Mouse (Mus musculus) midbrain, embryonic 10.5 days (tissue): ENCODE results near the gene Pcmt1. TPM values are rescaled to one million over a fixed set of nuclear protein-coding genes. Genes with fewer than 3 reads are reported as not detected.
"Not testable (repeated sequence)": the region's sequence is repeated elsewhere in the genome, so short reads cannot be mapped to it uniquely, and the experiment has no call there.

Source experiments
- DNase-seq: peaks from one replicate; pipeline ENCODE4 v3.0.0-alpha.2; 2017; ENCODE audit warnings: low spot score
- H3K27ac ChIP-seq: fragments of 300-500 bp; sonication (generic); replicated peaks from 2 replicates; pipeline ENCODE4 v1.5.1; 2016; ENCODE audit warnings: mild to moderate bottlenecking
- H3K27me3 ChIP-seq: fragments of 300-500 bp; sonication (generic); 2 replicates; pipeline ENCODE4 v1.6.1; 2016; ENCODE audit warnings: low read depth, mild to moderate bottlenecking; ENCODE audit not compliant: poor library complexity, severe bottlenecking
- H3K36me3 ChIP-seq: fragments of 300-500 bp; sonication (generic); 2 replicates; pipeline ENCODE4 v1.6.1; 2016; ENCODE audit warnings: mild to moderate bottlenecking, moderate library complexity
- H3K4me1 ChIP-seq: fragments of 300-500 bp; sonication (generic); 2 replicates; pipeline ENCODE4 v1.6.1; 2016
- H3K4me3 ChIP-seq: fragments of 300-500 bp; sonication (generic); 2 replicates; pipeline ENCODE4 v1.5.1; 2016; ENCODE audit warnings: mild to moderate bottlenecking, moderate library complexity
- H3K9me3 ChIP-seq: fragments of 300-500 bp; sonication (generic); replicated peaks from 2 replicates; pipeline ENCODE4 v1.6.1; 2016; ENCODE audit warnings: mild to moderate bottlenecking
- WGBS: fragments of 180-500 bp; shearing (Covaris S2); methylation state at CpG from one replicate; pipeline ENCODE4 v1.1.7; 2016; 5-methylcytosine and 5-hydroxymethylcytosine counted together
- polyA plus RNA-seq: library from polyadenylated mRNA; unstranded; fragments of >200 nt; fragmentation: Nextera tagmentation; extraction: Ambion mirVana; gene quantifications from 2 replicates; pipeline ENCODE4 v1.2.1, GENCODE M21; 2016

The Pcmt1 gene
- polyA plus RNA-seq, 1 experiment from 2014 or later = 137 TPM

DNA sequence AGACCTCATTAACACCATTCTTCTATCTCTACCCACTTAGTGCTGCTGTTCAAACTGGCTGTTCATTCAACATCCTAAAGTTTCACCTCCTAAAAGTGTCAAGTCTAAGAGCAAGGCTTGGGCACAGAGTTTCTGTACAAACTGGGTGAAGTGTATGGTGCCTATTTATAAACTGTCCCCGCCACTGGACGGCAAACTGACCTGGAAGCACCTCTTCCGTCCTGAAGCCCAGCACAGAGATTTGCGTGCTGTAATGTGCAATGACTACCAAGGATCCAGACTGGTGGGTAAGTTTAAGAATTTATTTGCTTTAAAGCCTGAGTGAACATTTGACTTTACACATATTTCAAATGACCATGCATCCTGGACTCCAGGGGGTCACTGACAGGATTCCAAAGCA is 51.8 kb downstream of the Pcmt1 start:
- WGBS = 94% methylated on average over 4 of the region's 4 CpGs
- DNase-seq = no peak

GRCm38 (mm10) chr10:7623861-7624518 is 56.9 kb downstream of the Pcmt1 start:
- no peak for DNase-seq
- H3K27ac ChIP-seq = no peak overlapping the region
- H3K4me1 ChIP-seq = 0 out of 2 replicates have a peak, but pooled peaks cover 3% of the 10 kb centered on the region
- peaks cover 24% of the 10 kb centered on the region for H3K36me3 ChIP-seq
- H3K4me3 ChIP-seq = no peak overlapping the region
- no peaks in the 10 kb centered on the region for H3K27me3 ChIP-seq
- no peaks in the 10 kb centered on the region for H3K9me3 ChIP-seq
- 99% methylated on average over 3 of the region's 3 CpGs for WGBS

More for the DNA sequence above, 51.8 kb downstream of the Pcmt1 start:
- peaks cover 57% of the 10 kb centered on the region for H3K36me3 ChIP-seq
- no peaks in the 10 kb centered on the region for H3K9me3 ChIP-seq
- H3K27me3 ChIP-seq = no peaks in the 10 kb centered on the region
- no peak overlapping the region for H3K4me3 ChIP-seq
- no peaks in the 10 kb centered on the region for H3K4me1 ChIP-seq
- no peak overlapping the region for H3K27ac ChIP-seq

DNA sequence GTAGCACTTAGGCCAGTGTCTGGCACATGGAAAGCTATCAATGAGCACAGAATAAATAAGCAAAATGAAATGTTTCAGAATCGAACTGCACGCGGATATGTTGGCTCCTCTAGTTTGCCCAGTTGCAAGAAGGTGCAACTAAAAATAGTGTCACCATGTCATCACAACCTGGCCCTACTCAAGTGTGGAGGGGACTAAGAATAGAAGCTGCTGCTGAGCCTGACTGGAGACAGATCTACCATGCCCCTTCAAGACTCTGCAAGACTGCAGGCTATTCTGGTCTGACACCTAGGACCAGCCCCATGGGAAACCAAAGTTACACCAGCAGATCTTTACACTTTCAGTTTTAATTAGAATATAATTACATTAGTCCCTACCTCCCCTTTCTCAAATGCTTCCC is 58.6 kb downstream of the Pcmt1 start:
- Histone ChIP-seq H3K4me1 (0 out of 2 replicates have a peak, but pooled peaks cover 3% of the 10 kb centered on the region), H3K4me3 (no peak overlapping the region), H3K9me3 (no peaks in the 10 kb centered on the region), H3K36me3 (peaks cover 8% of the 10 kb centered on the region), H3K27ac (no peak overlapping the region), H3K27me3 (no peaks in the 10 kb centered on the region)
- 92% methylated on average over 3 of the region's 3 CpGs for WGBS
- DNase-seq = no peak

GRCm38 (mm10) chr10:7620723-7621122 is 60.2 kb downstream of the Pcmt1 start:
- H3K36me3 ChIP-seq = peaks cover 9% of the 10 kb centered on the region
- 0 out of 2 replicates have a peak, but pooled peaks cover 3% of the 10 kb centered on the region for H3K4me1 ChIP-seq
- H3K27ac ChIP-seq = no peak overlapping the region
- H3K4me3 ChIP-seq = no peak overlapping the region
- no peak for DNase-seq
- H3K27me3 ChIP-seq = no peaks in the 10 kb centered on the region
- no peaks in the 10 kb centered on the region for H3K9me3 ChIP-seq
- WGBS = 70% methylated on average over 5 of the region's 5 CpGs

GRCm38 (mm10) chr10:7619821-7620241 is 61.1 kb downstream of the Pcmt1 start:
- Histone ChIP-seq H3K27ac (no peak overlapping the region), H3K27me3 (no peaks in the 10 kb centered on the region), H3K4me3 (no peak overlapping the region), H3K9me3 (peaks cover 2% of the 10 kb centered on the region), H3K4me1 (0 out of 2 replicates have a peak, but pooled peaks cover 3% of the 10 kb centered on the region), H3K36me3 (peaks cover 11% of the 10 kb centered on the region)
- DNase-seq = no peak
- 83% methylated on average over 5 of the region's 5 CpGs for WGBS

DNA sequence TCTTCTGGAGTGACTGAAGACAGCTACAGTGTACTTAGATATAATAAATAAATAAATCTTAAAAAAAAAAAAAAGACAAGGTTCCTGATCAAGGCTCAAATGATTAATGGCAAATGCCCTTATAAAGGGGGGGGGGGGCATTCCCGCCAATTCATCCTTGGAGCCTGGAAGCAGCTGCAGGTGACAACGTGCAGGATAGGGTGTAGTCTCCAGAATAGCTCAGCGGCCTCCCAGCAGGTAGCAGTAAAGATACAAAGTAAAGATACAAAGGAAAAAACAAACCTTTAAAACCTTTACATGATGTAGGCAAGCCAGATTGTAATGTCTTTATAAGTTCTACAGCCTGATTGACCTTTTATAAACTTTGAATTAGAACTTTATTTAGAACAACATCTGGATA is 63.4 kb downstream of the Pcmt1 start:
- H3K4me3 ChIP-seq, H3K27me3 ChIP-seq, H3K4me1 ChIP-seq, DNase-seq, H3K36me3 ChIP-seq, H3K27ac ChIP-seq: not testable (repeated sequence)
- peaks cover 11% of the 10 kb centered on the region for H3K9me3 ChIP-seq
- WGBS = 32% methylated on average over 3 of the region's 3 CpGs

- not testable (repeated sequence) for H3K27me3 ChIP-seq, H3K4me1 ChIP-seq, H3K4me3 ChIP-seq, DNase-seq, H3K36me3 ChIP-seq, H3K27ac ChIP-seq
- H3K9me3 ChIP-seq = peaks cover 11% of the 10 kb centered on the region
- 82% methylated on average over 11 of the region's 11 CpGs for WGBS
Measured at GRCm38 (mm10) chr10:7617146-7617545, 63.8 kb downstream of the Pcmt1 start.

GRCm38 (mm10) chr10:7614834-7615233 is 66.1 kb downstream of the Pcmt1 start:
- Histone ChIP-seq H3K27ac (no peak overlapping the region), H3K36me3 (peaks cover 14% of the 10 kb centered on the region), H3K27me3 (no peaks in the 10 kb centered on the region), H3K4me1 (no peaks in the 10 kb centered on the region), H3K9me3 (peaks cover 11% of the 10 kb centered on the region), H3K4me3 (no peak overlapping the region)
- no peak for DNase-seq
- WGBS = 91% methylated on average over 8 of the region's 8 CpGs

DNA sequence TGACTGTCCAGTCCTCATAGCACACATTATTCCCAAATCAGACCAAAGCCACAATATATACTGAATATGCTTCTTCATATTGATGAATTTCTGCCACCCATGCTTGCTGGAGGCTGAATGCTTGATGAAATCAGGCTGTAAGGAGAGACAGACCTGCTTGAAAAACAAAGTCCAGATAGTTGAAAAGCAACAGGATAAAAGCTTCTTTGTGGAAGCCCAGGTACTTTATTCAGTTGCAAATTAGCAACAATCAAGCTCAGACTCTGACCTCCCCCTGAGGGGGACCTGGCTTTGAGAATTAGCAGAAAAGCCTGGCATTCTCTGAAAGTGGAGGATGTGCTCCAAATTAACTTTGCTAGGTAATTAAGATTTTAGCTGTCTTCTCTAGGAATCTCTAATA is 68.7 kb downstream of the Pcmt1 start:
- H3K36me3 ChIP-seq = peaks cover 17% of the 10 kb centered on the region
- not testable (repeated sequence) for H3K4me1 ChIP-seq, DNase-seq, H3K27ac ChIP-seq, H3K4me3 ChIP-seq, H3K27me3 ChIP-seq
- peaks cover 11% of the 10 kb centered on the region for H3K9me3 ChIP-seq

- Histone ChIP-seq H3K27me3 (no peaks in the 10 kb centered on the region), H3K4me1 (no peaks in the 10 kb centered on the region), H3K9me3 (peaks cover 11% of the 10 kb centered on the region), H3K4me3 (no peak overlapping the region), H3K36me3 (peaks cover 14% of the 10 kb centered on the region), H3K27ac (no peak overlapping the region)
- 58% methylated on average over 6 of the region's 6 CpGs for WGBS
- DNase-seq = no peak
Measured at GRCm38 (mm10) chr10:7611647-7612046, 69.3 kb downstream of the Pcmt1 start.

- 92% methylated on average over 17 of the region's 17 CpGs for WGBS
- H3K27ac ChIP-seq = no peak overlapping the region
- no peak overlapping the region for H3K4me3 ChIP-seq
- no peaks in the 10 kb centered on the region for H3K9me3 ChIP-seq
- peaks cover 9% of the 10 kb centered on the region; the same call in 1 of the 2 replicates for H3K36me3 ChIP-seq
- no peak for DNase-seq
- H3K27me3 ChIP-seq = no peaks in the 10 kb centered on the region
- H3K4me1 ChIP-seq = no peaks in the 10 kb centered on the region
Measured at GRCm38 (mm10) chr10:7608611-7609010, 72.3 kb downstream of the Pcmt1 start.

DNA sequence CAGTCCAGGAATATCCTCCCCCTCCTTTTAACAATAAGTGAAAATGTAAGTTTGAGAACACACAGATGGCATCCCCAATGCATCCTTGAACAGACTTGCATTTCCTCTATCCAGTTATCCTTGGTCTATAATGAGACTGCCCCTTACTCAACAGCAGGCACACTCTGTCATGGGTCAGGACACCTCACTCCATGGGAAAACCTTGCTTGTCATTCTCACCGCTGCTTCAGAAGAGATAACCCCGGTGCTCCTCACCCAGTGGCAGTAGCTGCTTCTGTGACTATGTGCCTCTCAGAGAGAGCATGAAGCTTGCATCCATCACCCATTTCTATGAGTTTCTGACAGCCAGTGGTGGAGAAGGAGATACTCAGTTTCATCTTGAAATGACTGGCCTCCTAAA is 74.5 kb downstream of the Pcmt1 start:
- H3K27me3 ChIP-seq = no peaks in the 10 kb centered on the region
- DNase-seq = no peak
- no peak overlapping the region for H3K27ac ChIP-seq
- no peaks in the 10 kb centered on the region for H3K9me3 ChIP-seq
- no peaks in the 10 kb centered on the region for H3K4me1 ChIP-seq
- no peak overlapping the region for H3K4me3 ChIP-seq
- H3K36me3 ChIP-seq = peaks cover 9% of the 10 kb centered on the region; the same call in 1 of the 2 replicates
- WGBS = 91% methylated on average over 2 of the region's 2 CpGs

DNA sequence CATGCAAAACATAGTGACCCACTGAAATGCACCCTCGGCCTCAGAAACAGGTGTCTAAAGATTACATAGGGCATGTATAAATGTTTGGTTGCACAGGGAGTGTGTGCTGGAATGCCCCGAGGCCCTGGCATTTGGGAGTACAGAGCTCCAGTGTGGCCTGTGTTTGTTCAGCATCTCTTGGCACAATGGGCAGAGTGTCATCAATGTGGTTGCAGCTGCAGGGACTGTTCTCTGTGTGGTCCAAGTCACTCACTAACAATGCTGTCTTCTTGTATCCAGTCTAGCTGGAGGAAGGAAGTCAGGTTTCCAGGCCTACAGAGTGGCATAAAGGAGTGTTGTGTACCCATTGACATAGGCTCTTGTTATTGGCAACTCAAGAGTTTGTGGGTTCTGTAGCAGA is 75.8 kb downstream of the Pcmt1 start:
- H3K4me1 ChIP-seq = no peaks in the 10 kb centered on the region
- no peak overlapping the region for H3K27ac ChIP-seq
- 87% methylated on average over 2 of the region's 2 CpGs for WGBS
- no peaks in the 10 kb centered on the region for H3K27me3 ChIP-seq
- H3K4me3 ChIP-seq = no peak overlapping the region
- H3K9me3 ChIP-seq = no peaks in the 10 kb centered on the region
- peaks cover 4% of the 10 kb centered on the region; the same call in 1 of the 2 replicates for H3K36me3 ChIP-seq
- no peak for DNase-seq
